Mouse (Mus musculus) stomach, postnatal 0 days (tissue): Measurements from ENCODE around the gene Cryzl2. TPM values are rescaled to one million over a fixed set of nuclear protein-coding genes. Genes with fewer than 3 reads are reported as not detected.

Experiments used
- ATAC-seq: fragments of 200-750 bp; cut with Nextera tagmentation; 2 replicates; pipeline ENCODE4 v1.8.0; 2017; ENCODE audit not compliant: low FRiP score, low TSS enrichment
- DNase-seq: peaks from one replicate; pipeline ENCODE4 v3.0.0-alpha.2; 2016; ENCODE audit warnings: low spot score
- H3K27ac ChIP-seq: fragments of 300-500 bp; sonication (generic); replicated peaks from 2 replicates; pipeline ENCODE4 v1.5.1; 2014; ENCODE audit warnings: mild to moderate bottlenecking, control low read depth
- H3K27me3 ChIP-seq: fragments of 300-500 bp; sonication (generic); 2 replicates; pipeline ENCODE4 v1.6.1; 2014; ENCODE audit warnings: low read length; ENCODE audit not compliant: control insufficient read depth, insufficient read depth
- H3K36me3 ChIP-seq: fragments of 300-500 bp; sonication (generic); 2 replicates; pipeline ENCODE4 v1.6.1; 2014; ENCODE audit warnings: low read length, mixed read lengths; ENCODE audit not compliant: control insufficient read depth, insufficient read depth
- H3K4me1 ChIP-seq: fragments of 300-500 bp; sonication (generic); replicated peaks from 2 replicates; pipeline ENCODE4 v1.6.1; 2014; ENCODE audit warnings: antibody characterized with exemption; ENCODE audit not compliant: control insufficient read depth, insufficient read depth
- H3K4me2 ChIP-seq: fragments of 300-500 bp; sonication (generic); replicated peaks from 2 replicates; pipeline ENCODE4 v1.6.1; 2014; ENCODE audit warnings: low read depth, mild to moderate bottlenecking, control low read depth, moderate library complexity
- H3K4me3 ChIP-seq: fragments of 300-500 bp; sonication (generic); 2 replicates; pipeline ENCODE4 v1.5.1; 2014; ENCODE audit warnings: low read depth, low read length, control low read depth
- H3K9ac ChIP-seq: fragments of 300-500 bp; sonication (generic); 2 replicates; pipeline ENCODE4 v1.6.1; 2014; ENCODE audit warnings: mild to moderate bottlenecking, low read length, control low read depth, mixed read lengths
- H3K9me3 ChIP-seq: fragments of 300-500 bp; sonication (generic); 2 replicates; pipeline ENCODE4 v1.6.1; 2016; ENCODE audit warnings: low read length; ENCODE audit not compliant: control insufficient read depth
- CTCF ChIP-seq: IDR thresholded peaks from 2 replicates; pipeline ENCODE4 v1.5.1; 2016; ENCODE audit warnings: antibody characterized with exemption, low read depth, mild to moderate bottlenecking, moderate library complexity
- EP300 ChIP-seq: optimal IDR thresholded peaks from 2 replicates; pipeline ENCODE3; 2016; ENCODE audit warnings: antibody characterized with exemption
- WGBS: fragments of 180-500 bp; shearing (Covaris S2); extraction: QIAGEN DNeasy Blood & Tissue Kit; methylation state at CpG from one replicate; pipeline ENCODE4 v1.1.7; 2014; 5-methylcytosine and 5-hydroxymethylcytosine counted together
- polyA plus RNA-seq: library from polyadenylated mRNA; unstranded; fragments of >200 nt; fragmentation: Nextera tagmentation; extraction: Ambion mirVana; gene quantifications from 2 replicates; pipeline ENCODE4 v1.2.1, GENCODE M21; 2015

The Cryzl2 gene
- polyA plus RNA-seq, 1 experiment from 2014 or later = 14.8 TPM

DNA sequence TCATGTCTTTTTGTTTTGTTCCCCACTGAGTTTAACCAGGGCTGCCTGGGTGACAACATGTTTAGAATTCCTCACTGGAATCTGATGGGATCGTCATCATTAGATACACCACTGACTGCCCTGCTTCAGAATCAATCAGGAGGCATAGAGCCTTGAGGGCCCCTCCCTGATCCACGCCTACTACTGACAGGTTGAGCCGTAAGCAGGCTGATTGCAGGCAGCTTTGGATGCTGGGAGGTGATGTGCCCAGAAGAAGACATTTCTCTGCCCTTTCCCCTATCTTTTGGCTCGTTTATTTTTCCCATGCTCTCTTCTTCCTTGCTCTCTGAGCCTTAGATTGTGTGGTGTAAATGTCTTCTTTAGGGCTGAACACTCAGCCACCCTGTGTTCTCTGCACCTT, 55.9 kb downstream of the Cryzl2 start:
- ATAC-seq (no peak), DNase-seq (no peak)
- Histone ChIP-seq H3K4me1 (no peaks in the 10 kb centered on the region), H3K4me3 (no peak overlapping the region), H3K27ac (no peak overlapping the region), H3K36me3 (no peaks in the 10 kb centered on the region), H3K27me3 (no peaks in the 10 kb centered on the region), H3K4me2 (no peak overlapping the region), H3K9me3 (no peaks in the 10 kb centered on the region), H3K9ac (no peak overlapping the region)
- TF ChIP-seq CTCF = no peak
- TF ChIP-seq EP300 = no peak
- WGBS = 45% methylated on average over 4 of the region's 4 CpGs

DNA sequence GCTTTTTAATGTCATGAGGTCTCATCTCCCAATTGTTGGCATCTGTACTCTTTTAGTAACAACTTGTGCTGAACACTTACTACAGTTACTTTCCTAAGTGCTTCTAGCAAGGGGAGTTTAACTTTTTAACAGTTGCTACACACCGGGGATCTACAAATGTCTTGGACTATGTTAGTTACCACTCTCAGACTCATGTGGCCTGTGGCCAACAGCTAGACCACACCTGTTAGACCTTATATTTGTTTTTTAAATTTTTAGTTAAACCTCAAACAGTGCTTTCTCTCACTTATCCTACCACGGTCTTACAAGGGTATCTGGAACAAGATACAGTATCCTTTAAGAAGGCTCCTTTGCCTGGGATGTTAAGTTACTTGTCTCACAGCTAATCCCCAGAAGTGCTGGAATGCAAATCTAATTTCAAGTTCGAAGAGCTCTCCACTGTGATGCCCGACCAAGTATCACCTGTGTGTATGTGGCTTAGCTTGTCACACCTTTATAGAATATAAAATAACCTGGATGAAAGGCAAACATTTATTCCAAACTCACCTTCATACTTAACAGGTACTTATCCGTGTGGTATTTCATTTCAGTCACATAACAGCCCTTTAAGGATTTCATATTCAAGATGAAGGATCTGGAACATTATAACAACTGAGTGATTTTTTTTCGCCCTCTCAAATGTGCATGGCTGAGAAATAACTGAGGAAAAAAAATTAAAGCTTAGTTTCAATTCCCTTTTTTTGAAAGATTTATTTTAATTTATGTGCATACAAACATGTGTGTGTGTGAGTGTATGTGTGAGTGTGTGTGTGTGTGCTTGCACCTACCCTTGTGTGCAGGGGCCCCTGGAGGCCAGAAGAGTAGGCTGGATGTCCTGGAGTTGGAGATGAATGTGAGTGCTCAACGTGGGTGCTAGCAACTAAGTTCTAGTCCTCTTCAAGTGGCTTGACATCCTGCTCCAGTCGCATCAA, 58.7 kb downstream of the Cryzl2 start:
- no peaks in the 10 kb centered on the region for H3K4me1 ChIP-seq
- no peaks in the 10 kb centered on the region for H3K9me3 ChIP-seq
- H3K4me3 ChIP-seq = no peak overlapping the region
- H3K36me3 ChIP-seq = no peaks in the 10 kb centered on the region
- H3K9ac ChIP-seq = no peak overlapping the region
- H3K4me2 ChIP-seq = no peak overlapping the region
- H3K27me3 ChIP-seq = no peaks in the 10 kb centered on the region
- TF ChIP-seq EP300 (no peak), CTCF (no peak)
- no peak for ATAC-seq
- no peak for DNase-seq
- H3K27ac ChIP-seq = no peak overlapping the region
- 74% methylated on average over 8 of the region's 8 CpGs for WGBS

DNA sequence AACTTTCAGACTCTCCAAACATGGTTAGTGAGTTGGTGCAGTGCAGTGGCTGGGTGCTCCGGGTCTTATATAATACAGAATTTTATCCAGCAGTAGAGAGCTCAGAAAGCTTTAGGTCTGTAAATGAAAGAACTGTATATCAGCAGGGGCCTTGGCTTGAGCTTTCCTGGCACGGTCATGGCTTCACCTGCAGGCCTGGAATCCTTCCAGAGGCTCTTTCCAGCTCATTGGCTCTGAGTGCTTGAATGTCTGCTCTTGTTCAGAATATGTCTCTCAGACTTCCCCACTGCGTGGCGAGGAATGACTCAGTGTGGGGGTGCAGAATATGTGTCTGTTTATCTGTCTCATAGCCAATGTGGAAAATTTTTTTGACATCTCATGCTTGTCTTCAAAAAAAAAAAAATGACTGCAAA, 59.7 kb downstream of the Cryzl2 start:
- Histone ChIP-seq H3K27me3 (no peaks in the 10 kb centered on the region), H3K9ac (no peak overlapping the region), H3K4me2 (no peak overlapping the region), H3K9me3 (no peaks in the 10 kb centered on the region), H3K4me1 (no peaks in the 10 kb centered on the region), H3K36me3 (no peaks in the 10 kb centered on the region), H3K27ac (no peak overlapping the region), H3K4me3 (no peak overlapping the region)
- ATAC-seq (0 out of 2 replicates have a peak, but pooled peaks have one; percentile 29), DNase-seq (peak; percentile 48)
- TF ChIP-seq EP300 = no peak
- TF ChIP-seq CTCF = no peak
- WGBS = 23% methylated on average over 4 of the region's 4 CpGs

DNA sequence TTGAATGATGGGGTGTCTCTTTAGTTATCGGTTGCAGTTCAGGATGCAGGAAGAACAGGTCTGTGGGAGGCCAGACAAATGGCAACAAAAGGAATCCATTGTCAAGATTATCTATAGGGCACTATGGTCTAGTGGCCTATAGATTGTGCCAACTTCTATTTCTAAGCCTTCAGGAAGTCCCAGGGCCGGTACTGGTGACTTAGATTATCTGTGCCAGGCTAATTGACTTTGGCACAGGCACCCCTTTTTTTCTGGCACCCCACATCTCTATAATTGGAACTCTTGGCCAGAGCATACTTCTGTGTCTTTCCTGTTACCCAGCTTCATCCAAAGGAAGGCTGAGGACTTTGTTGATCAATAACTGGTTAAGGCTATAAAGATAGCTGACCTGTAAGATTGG, 61.0 kb downstream of the Cryzl2 start:
- Histone ChIP-seq H3K9me3 (no peaks in the 10 kb centered on the region), H3K27me3 (no peaks in the 10 kb centered on the region)
- 70% methylated on average over 2 of the region's 2 CpGs for WGBS

DNA sequence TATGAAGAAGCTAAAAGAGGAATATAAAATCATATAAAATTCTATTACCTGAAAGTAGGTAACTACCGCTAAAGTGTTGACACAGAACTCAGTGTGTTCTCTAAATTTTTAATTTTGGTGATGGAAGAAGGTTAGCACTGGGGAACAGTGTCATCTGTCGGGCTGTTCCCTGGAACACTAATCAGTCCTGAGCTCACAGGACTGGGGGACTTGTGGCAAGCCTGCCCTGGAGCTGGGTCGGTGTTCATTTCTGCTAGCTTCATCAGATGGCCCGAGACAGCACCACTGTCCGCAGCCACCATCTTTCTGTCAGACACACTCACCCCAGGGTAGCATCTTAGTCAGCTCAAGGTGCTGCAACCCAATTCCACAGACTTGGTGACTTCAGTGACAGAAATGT, 63.9 kb downstream of the Cryzl2 start:
- H3K36me3 ChIP-seq = no peaks in the 10 kb centered on the region
- H3K9me3 ChIP-seq = no peaks in the 10 kb centered on the region
- H3K4me1 ChIP-seq = no peaks in the 10 kb centered on the region
- ATAC-seq (no peak), DNase-seq (no peak)
- no peak overlapping the region for H3K27ac ChIP-seq
- no peak overlapping the region for H3K4me3 ChIP-seq
- H3K9ac ChIP-seq = no peak overlapping the region
- TF ChIP-seq EP300 (no peak), CTCF (no peak)
- 95% methylated on average over 5 of the region's 5 CpGs for WGBS
- H3K27me3 ChIP-seq = no peaks in the 10 kb centered on the region
- H3K4me2 ChIP-seq = no peak overlapping the region

More for the DNA sequence above, 61.0 kb downstream of the Cryzl2 start:
- Histone ChIP-seq H3K36me3 (no peaks in the 10 kb centered on the region), H3K4me2 (no peak overlapping the region), H3K4me1 (no peaks in the 10 kb centered on the region), H3K9ac (no peak overlapping the region), H3K27ac (no peak overlapping the region), H3K4me3 (no peak overlapping the region)
- TF ChIP-seq EP300 (no peak), CTCF (no peak)
- ATAC-seq = no peak
- no peak for DNase-seq

DNA sequence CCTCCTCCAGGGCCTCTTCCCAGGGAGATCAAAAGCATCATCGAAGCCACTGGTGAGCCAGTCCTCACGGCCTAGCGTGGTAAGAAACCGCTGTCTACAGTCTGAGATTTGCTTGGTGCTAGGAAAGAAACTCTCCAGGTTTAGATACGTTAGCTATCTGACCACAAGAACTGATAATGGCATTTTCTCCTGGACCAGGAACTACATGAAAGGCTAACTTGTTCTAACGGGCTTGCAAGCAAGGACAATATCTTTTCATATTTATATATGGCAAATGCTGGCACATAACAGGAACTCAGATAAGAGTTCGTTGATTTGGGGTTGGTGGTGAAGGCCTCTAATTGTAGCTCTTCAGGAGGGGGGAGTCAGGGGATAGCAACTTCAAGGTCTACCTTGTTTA, 66.4 kb downstream of the Cryzl2 start:
- no peak overlapping the region for H3K27ac ChIP-seq
- 66% methylated on average over 7 of the region's 7 CpGs for WGBS

More for the DNA sequence above, 66.4 kb downstream of the Cryzl2 start:
- ATAC-seq (no peak), DNase-seq (no peak)
- no peak overlapping the region for H3K9ac ChIP-seq
- TF ChIP-seq CTCF = no peak
- no peak for TF ChIP-seq EP300
- H3K4me1 ChIP-seq = no peaks in the 10 kb centered on the region
- H3K4me3 ChIP-seq = no peak overlapping the region
- H3K36me3 ChIP-seq = no peaks in the 10 kb centered on the region
- H3K4me2 ChIP-seq = no peak overlapping the region
- no peaks in the 10 kb centered on the region for H3K9me3 ChIP-seq
- no peaks in the 10 kb centered on the region for H3K27me3 ChIP-seq
